Mouse (Mus musculus) lung, postnatal 0 days (tissue): ENCODE measurements at regions not wholly inside any gene's neighbourhood (a gene's known extent, or its start where the extent isn't known, plus 50 kb on each side); places are given as distances from the start of the nearest gene placed in this dataset.

Source experiments
- ATAC-seq: fragments of 200-750 bp; cut with Nextera tagmentation; 2 replicates; pipeline ENCODE4 v1.8.0; 2017; ENCODE audit warnings: moderate library complexity
- DNase-seq: peaks from one replicate; pipeline ENCODE4 v3.0.0-alpha.2; 2016; ENCODE audit warnings: low spot score
- H3K27ac ChIP-seq: fragments of 300-500 bp; sonication (generic); 2 replicates; pipeline ENCODE4 v1.5.1; 2014; ENCODE audit warnings: antibody characterized with exemption, mild to moderate bottlenecking, low read length, mixed read lengths
- H3K27me3 ChIP-seq: fragments of 300-500 bp; sonication (generic); replicated peaks from 2 replicates; pipeline ENCODE4 v1.6.1; 2014; ENCODE audit warnings: low read length, mixed read lengths; ENCODE audit not compliant: insufficient read depth
- H3K36me3 ChIP-seq: fragments of 300-500 bp; sonication (generic); 2 replicates; pipeline ENCODE4 v1.6.1; 2014; ENCODE audit warnings: low read length, mixed read lengths; ENCODE audit not compliant: insufficient read depth
- H3K4me1 ChIP-seq: fragments of 300-500 bp; sonication (generic); 2 replicates; pipeline ENCODE4 v1.6.1; 2014; ENCODE audit warnings: antibody characterized with exemption, low read depth, low read length, mixed read lengths; ENCODE audit not compliant: insufficient read depth
- H3K4me2 ChIP-seq: fragments of 300-500 bp; sonication (generic); replicated peaks from 2 replicates; pipeline ENCODE4 v1.6.1; 2014; ENCODE audit warnings: low read depth, mild to moderate bottlenecking, low read length, moderate library complexity, mixed read lengths
- H3K4me3 ChIP-seq: fragments of 300-500 bp; sonication (generic); 2 replicates; pipeline ENCODE4 v1.5.1; 2014; ENCODE audit warnings: low read depth, low read length
- H3K9ac ChIP-seq: fragments of 300-500 bp; sonication (generic); replicated peaks from 2 replicates; pipeline ENCODE4 v1.6.1; 2014; ENCODE audit warnings: low read depth, mild to moderate bottlenecking
- H3K9me3 ChIP-seq: fragments of 300-500 bp; sonication (generic); 2 replicates; pipeline ENCODE4 v1.6.1; 2016; ENCODE audit warnings: low read length, mixed read lengths
- CTCF ChIP-seq: IDR thresholded peaks from 2 replicates; pipeline ENCODE4 v1.5.1; 2016; ENCODE audit warnings: antibody characterized with exemption, mild to moderate bottlenecking
- EP300 ChIP-seq: IDR thresholded peaks from 2 replicates; pipeline ENCODE4 v1.6.1; 2016; ENCODE audit warnings: antibody characterized with exemption, mild to moderate bottlenecking, control low read depth
- WGBS: fragments of 180-500 bp; shearing (Covaris S2); extraction: QIAGEN DNeasy Blood & Tissue Kit; methylation state at CpG from one replicate; pipeline ENCODE4 v1.1.7; 2014; 5-methylcytosine and 5-hydroxymethylcytosine counted together

DNA sequence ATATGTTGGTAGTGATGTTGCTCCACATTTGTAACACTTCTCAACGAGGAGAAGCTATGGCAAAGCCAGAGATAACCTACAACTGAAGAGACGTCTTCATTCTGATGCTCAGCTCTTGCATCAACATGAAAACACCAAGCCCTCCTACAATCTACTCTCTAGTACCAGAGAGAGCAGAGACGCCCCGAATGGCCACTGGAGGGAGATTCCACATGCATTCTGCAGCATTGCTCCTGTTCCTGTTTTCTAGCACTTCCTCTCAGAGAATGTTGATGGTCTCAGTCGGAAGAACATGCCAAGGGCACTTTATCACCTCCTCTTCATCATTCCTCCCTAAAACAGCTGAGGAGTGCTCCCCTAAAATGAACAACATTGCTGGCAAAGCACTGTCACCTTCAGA, 692.4 kb downstream of the Ntrk3 start:
- Histone ChIP-seq H3K9ac (no peak overlapping the region), H3K27me3 (no peaks in the 10 kb centered on the region), H3K9me3 (no peaks in the 10 kb centered on the region), H3K4me3 (no peak overlapping the region), H3K4me1 (no peaks in the 10 kb centered on the region), H3K36me3 (no peaks in the 10 kb centered on the region), H3K4me2 (no peak overlapping the region), H3K27ac (no peak overlapping the region)
- ATAC-seq (no peak), DNase-seq (no peak)
- WGBS, result 53% methylated on average over 5 of the region's 5 CpGs
- TF ChIP-seq EP300 (no peak), CTCF (peak; percentile 21; the same call in 1 of the 2 replicates)

DNA sequence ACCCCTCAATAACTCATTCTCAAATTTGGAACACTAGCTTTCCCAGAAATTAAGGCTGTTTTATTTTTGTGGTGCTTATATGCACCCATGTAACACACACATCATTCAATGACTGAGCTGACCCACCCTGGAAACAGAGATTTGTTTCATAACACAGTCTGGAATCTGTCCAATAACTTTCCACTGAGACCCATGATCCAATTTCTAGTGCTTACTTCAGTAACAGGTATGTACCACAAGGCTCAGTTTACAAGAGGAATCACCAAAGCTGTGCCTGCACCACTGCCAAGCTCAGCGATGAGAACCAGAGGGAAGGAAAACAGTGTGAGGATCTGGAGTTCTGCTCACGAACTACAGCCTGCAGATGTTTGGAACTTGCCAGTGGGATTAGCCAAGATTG, 706.8 kb downstream of the Ntrk3 start:
- Histone ChIP-seq H3K4me2 (no peak overlapping the region), H3K27ac (no peak overlapping the region), H3K4me3 (no peak overlapping the region), H3K27me3 (no peaks in the 10 kb centered on the region), H3K4me1 (no peaks in the 10 kb centered on the region), H3K9ac (no peak overlapping the region), H3K9me3 (no peaks in the 10 kb centered on the region), H3K36me3 (no peaks in the 10 kb centered on the region)
- ATAC-seq (no peak), DNase-seq (no peak)
- WGBS, result 58% methylated on average over 2 of the region's 2 CpGs
- no peak for TF ChIP-seq CTCF

DNA sequence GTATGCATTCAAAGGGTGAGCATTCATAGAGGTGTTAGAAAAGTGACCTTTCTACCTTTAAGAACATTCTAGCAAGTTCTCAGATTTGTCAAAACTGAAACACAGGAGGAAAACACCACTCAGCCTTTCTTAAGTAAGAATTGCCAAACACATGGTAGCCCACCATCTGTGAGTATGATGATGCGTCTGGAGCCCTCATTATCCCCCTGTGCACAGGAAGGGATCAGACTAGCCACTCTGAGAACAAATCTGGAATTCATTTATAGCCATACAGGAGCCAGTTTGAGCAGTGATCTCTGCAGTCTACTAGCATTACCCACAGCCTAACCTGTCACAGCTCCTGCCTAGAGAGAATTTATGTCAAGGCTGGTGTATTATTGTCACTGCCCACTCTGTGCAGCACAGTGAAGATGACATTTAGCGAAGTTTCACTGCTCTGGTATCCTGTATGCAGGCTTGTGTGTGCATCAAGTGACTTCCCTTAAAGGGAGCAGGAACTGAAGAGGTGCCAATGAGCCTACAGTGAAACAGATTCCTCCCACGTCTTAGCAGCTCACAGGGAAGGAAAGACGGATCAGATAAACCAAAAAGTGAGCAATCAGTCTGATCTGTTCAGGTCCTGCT, 710.7 kb downstream of the Ntrk3 start:
- ATAC-seq (no peak), DNase-seq (no peak)
- no peaks in the 10 kb centered on the region for H3K27me3 ChIP-seq
- H3K4me1 ChIP-seq, result no peaks in the 10 kb centered on the region
- H3K4me3 ChIP-seq, result no peak overlapping the region
- no peak for TF ChIP-seq CTCF
- TF ChIP-seq EP300, result no peak
- no peak overlapping the region for H3K4me2 ChIP-seq
- no peaks in the 10 kb centered on the region for H3K36me3 ChIP-seq
- H3K9ac ChIP-seq, result no peak overlapping the region
- H3K9me3 ChIP-seq, result no peaks in the 10 kb centered on the region
- 45% methylated on average over 4 of the region's 4 CpGs for WGBS
- no peak overlapping the region for H3K27ac ChIP-seq

- Histone ChIP-seq H3K27ac (no peak overlapping the region), H3K9me3 (no peaks in the 10 kb centered on the region), H3K4me3 (no peak overlapping the region), H3K4me1 (no peaks in the 10 kb centered on the region), H3K36me3 (no peaks in the 10 kb centered on the region), H3K9ac (no peak overlapping the region), H3K4me2 (no peak overlapping the region), H3K27me3 (no peaks in the 10 kb centered on the region)
- WGBS, result 95% methylated on average over 1 of the region's 1 CpGs
- no peak for ATAC-seq
- no peak for TF ChIP-seq CTCF
- no peak for TF ChIP-seq EP300
- no peak for DNase-seq
These were observed 714.2 kb downstream of the Ntrk3 start for GRCm38 (mm10) chr7:78023591-78023990.

DNA sequence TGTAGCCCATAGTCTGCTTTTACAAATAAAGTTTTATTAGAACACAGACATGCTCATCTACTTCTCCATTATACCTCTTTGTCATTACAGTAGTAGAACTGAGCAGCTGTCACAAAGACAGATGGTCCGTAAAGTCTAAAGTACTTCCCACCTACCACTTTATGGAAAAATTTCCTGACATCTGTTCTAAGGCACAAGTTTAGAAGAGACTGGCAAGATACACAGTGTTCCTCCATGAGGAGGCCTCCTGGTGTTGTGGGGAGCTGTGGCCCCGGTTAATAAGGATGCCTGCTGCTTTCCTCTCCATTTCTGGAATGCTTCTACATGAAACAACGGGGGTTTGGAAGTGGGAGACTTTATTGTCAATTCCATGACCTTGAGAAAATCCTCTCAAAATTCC, 714.7 kb downstream of the Ntrk3 start:
- H3K27me3 ChIP-seq, result no peaks in the 10 kb centered on the region
- no peak overlapping the region for H3K9ac ChIP-seq
- WGBS, result 68% methylated on average over 3 of the region's 3 CpGs
- no peak for ATAC-seq
- no peak overlapping the region for H3K27ac ChIP-seq
- TF ChIP-seq EP300, result no peak
- no peak for TF ChIP-seq CTCF
- DNase-seq, result no peak
- H3K36me3 ChIP-seq, result no peaks in the 10 kb centered on the region
- H3K4me2 ChIP-seq, result no peak overlapping the region
- H3K4me1 ChIP-seq, result no peaks in the 10 kb centered on the region
- H3K4me3 ChIP-seq, result no peak overlapping the region
- no peaks in the 10 kb centered on the region for H3K9me3 ChIP-seq

GRCm38 (mm10) chr7:78013631-78014030, 724.2 kb downstream of the Ntrk3 start:
- WGBS, result 56% methylated on average over 6 of the region's 6 CpGs
- ATAC-seq (no peak), DNase-seq (no peak)
- Histone ChIP-seq H3K4me1 (no peaks in the 10 kb centered on the region), H3K9ac (no peak overlapping the region), H3K4me2 (no peak overlapping the region), H3K27me3 (no peaks in the 10 kb centered on the region), H3K36me3 (no peaks in the 10 kb centered on the region), H3K4me3 (no peak overlapping the region), H3K9me3 (no peaks in the 10 kb centered on the region), H3K27ac (no peak overlapping the region)
- no peak for TF ChIP-seq EP300
- no peak for TF ChIP-seq CTCF

GRCm38 (mm10) chr7:78003086-78003485, 734.7 kb downstream of the Ntrk3 start:
- Histone ChIP-seq H3K9me3 (no peaks in the 10 kb centered on the region), H3K4me3 (no peak overlapping the region), H3K27ac (no peak overlapping the region), H3K36me3 (no peaks in the 10 kb centered on the region), H3K4me1 (no peaks in the 10 kb centered on the region), H3K9ac (no peak overlapping the region), H3K27me3 (no peaks in the 10 kb centered on the region), H3K4me2 (no peak overlapping the region)
- no peak for DNase-seq
- ATAC-seq, result no peak
- 62% methylated on average over 2 of the region's 2 CpGs for WGBS
- TF ChIP-seq CTCF (no peak), EP300 (no peak)
